Mouse (Mus musculus) retina, adult 2 months (tissue): ENCODE measurements around the gene Ppp2r2c.

ENCODE experiments used
- DNase-seq: peaks from one replicate; pipeline ENCODE4 v3.0.0-alpha.2; 2012; ENCODE audit warnings: low read depth, low spot score

Ppp2r2c gene

DNA sequence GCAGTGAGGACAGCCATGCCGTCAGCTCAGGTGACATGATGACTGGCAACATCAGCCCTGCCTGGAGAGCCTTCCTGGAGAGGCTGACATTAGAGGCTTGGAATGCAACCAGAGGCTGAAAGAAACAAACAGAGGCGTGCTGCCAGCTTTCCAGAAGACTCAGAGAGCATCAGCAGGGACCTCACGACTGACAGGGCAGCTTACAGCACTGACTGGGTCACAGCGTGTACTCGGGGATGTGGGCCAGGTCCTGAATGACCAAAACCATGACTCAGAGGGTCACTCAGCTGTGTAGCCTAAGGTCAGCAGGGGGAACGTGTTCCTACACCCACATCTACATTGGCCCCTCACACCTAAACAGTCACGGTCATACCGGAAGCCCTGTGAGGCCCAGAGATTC is 110.7 kb downstream of the Ppp2r2c start:
- DNase-seq = no peak

GRCm38 (mm10) chr5:36979631-36980030 is 111.3 kb downstream of the Ppp2r2c start:
- no peak for DNase-seq

DNA sequence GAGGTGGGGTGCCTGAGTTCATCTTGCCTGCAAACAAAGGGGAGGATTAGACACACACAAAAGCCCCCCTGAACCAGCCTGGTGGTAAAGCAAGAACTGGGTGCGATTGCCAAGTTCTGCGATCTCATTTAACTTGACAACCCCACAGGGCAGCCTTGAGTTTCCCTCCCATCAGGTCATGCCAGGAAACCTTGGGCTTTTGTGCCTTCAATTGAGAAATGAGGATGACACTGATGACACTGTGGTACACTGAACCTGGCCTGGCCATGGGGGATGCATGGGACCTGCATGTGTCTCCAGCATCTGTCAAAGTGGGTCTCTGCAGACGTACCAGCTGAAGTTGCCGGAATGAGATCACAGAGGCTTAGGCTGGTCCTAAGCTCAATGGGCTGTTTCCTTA is 114.0 kb downstream of the Ppp2r2c start:
- no peak for DNase-seq

- DNase-seq = no peak
Observed at GRCm38 (mm10) chr5:36986617-36987016, 118.3 kb downstream of the Ppp2r2c start.

- no peak for DNase-seq
Observed at GRCm38 (mm10) chr5:36988124-36988780, 119.9 kb downstream of the Ppp2r2c start.

- DNase-seq = peak; percentile 91
Observed at GRCm38 (mm10) chr5:36988781-36989624, 120.7 kb downstream of the Ppp2r2c start, which contains the start of gene Wfs1. Wfs1 (minus strand) TSS chr5:36989205.

DNA sequence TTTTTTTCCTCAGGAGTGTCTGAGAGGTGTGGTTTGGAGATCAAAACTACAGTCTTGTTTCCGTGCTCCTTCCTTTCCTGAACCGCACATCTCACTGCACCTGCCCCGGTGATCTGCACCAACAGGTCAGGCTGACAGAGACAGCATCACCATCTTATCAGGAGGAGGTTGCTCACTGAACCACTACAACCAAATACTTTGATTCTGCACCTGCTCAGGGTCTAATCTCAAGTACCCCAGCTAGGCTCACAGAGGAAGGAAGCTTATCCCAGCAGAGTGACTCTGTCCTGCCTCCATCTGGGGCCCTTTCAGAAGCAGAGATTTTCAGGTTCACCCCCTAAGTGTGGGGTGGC is 121.3 kb downstream of the Ppp2r2c start:
- DNase-seq = no peak

GRCm38 (mm10) chr5:36990196-36990595 is 121.9 kb downstream of the Ppp2r2c start:
- DNase-seq = no peak

- DNase-seq = no peak
Observed at GRCm38 (mm10) chr5:36990631-36991350, 122.5 kb downstream of the Ppp2r2c start.

- DNase-seq = no peak
Observed at GRCm38 (mm10) chr5:36996410-36996809, 128.1 kb downstream of the Ppp2r2c start.

DNA sequence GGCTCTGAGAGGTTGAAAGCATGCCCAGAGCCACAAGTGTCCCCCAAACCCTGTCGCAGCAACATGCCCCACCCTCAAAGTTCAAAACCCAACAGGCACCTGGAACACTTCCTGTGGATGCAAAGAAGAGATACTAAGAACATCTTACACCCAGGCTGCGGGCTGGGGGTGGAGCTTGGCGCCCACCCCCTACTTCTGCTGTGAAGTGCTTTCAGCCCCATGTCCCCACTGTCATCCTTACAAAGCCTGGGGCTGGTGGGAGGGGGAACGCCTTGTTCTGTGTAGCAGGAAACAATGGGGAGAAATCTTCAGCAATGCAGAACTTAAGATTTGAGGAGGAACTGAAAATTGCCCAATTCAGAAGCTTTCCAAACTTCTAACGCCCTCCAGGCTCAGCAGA is 129.7 kb downstream of the Ppp2r2c start:
- DNase-seq = no peak

DNA sequence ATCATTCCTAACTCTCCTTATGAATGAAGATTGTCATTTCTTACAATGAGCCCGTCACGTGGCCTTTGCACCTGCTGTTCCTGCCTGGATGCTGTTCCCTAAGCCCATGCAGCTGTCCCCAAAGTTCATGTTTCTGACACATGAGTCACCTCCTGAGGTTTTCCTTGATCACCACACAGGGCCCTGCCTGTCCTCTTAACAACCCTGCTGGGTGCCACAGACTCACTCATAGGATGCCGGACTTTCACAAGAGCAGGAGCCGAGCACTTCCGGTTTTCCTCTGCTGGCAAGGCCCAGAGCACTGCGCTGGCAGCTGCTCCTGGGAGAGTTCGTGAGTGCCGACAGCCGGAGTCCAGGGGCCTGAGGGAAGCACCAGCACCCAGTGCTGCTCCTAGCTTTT is 132.7 kb downstream of the Ppp2r2c start:
- DNase-seq = no peak

DNA sequence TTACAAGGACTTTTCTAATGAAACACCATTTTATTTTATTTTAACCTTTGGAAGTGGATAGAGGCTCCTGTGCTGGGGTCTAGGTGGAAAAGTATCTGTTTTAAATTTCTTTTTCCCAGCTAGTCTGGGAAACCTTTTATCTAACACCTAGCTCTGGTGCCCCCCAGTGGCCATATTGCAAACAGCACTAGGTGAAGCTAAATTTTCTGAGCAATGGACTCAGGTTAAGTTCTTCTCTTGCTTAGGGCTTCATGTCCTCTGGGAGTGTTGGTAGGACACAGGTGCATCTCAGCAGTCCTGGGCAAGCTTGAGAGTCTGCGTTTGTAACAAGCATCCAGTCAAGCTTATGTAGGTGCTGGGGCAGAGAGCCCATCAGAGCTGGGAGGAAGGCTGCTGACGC is 133.7 kb downstream of the Ppp2r2c start:
- DNase-seq = peak; percentile 43
